Mouse (Mus musculus) testis, adult 2 months (tissue): ENCODE measurements around the gene Pcdh7. TPM values are rescaled to one million over a fixed set of nuclear protein-coding genes. Genes with fewer than 3 reads are reported as not detected.

Experiments used
- H3K27ac ChIP-seq: fragments of 200-500 bp; 2 replicates; pipeline ENCODE4 v1.5.1; 2012; ENCODE audit warnings: low read depth, low read length; ENCODE audit not compliant: control insufficient read depth, insufficient read depth
- H3K27me3 ChIP-seq: fragments of 200-500 bp; 2 replicates; pipeline ENCODE4 v1.6.1; 2012; ENCODE audit warnings: mild to moderate bottlenecking, low read length, moderate library complexity; ENCODE audit not compliant: control insufficient read depth, insufficient read depth
- H3K36me3 ChIP-seq: fragments of 200-500 bp; 2 replicates; pipeline ENCODE4 v1.6.1; 2012; ENCODE audit warnings: mild to moderate bottlenecking, low read length; ENCODE audit not compliant: control insufficient read depth, insufficient read depth
- H3K4me1 ChIP-seq: fragments of 200-500 bp; 2 replicates; pipeline ENCODE4 v1.6.1; 2012; ENCODE audit warnings: low read length; ENCODE audit not compliant: control insufficient read depth, insufficient read depth
- H3K4me3 ChIP-seq: fragments of 200-500 bp; 2 replicates; pipeline ENCODE4 v1.5.1; 2012; ENCODE audit warnings: low read depth, mild to moderate bottlenecking, low read length, moderate library complexity, mixed read lengths; ENCODE audit not compliant: control insufficient read depth
- CTCF ChIP-seq: fragments of 200-500 bp; IDR thresholded peaks from 2 replicates; pipeline ENCODE4 v1.5.1; 2012; ENCODE audit warnings: low read depth, mild to moderate bottlenecking, inconsistent platforms, low read length, moderate library complexity; ENCODE audit not compliant: control insufficient read depth, insufficient read depth, insufficient replicate concordance
- POLR2A ChIP-seq: fragments of 200-500 bp; IDR thresholded peaks from 2 replicates; pipeline ENCODE4 v1.6.1; 2012; ENCODE audit warnings: low read depth, mild to moderate bottlenecking, inconsistent platforms, low read length, moderate library complexity; ENCODE audit not compliant: control insufficient read depth
- polyA plus RNA-seq: library from polyadenylated mRNA; depleted of rRNA; stranded (reverse); fragments of >200 nt; gene quantifications from 2 replicates; pipeline ENCODE4 v1.2.3, GENCODE M21; 2012

Gene Pcdh7
- polyA plus RNA-seq, 1 experiment, result 0.58 TPM

GRCm38 (mm10) chr5:57803108-57803507 lies 85.3 kb downstream of the Pcdh7 start:
- Histone ChIP-seq H3K4me1 (no peaks in the 10 kb centered on the region), H3K27ac (no peak overlapping the region)
- no peak for TF ChIP-seq CTCF
- no peak for TF ChIP-seq POLR2A

GRCm38 (mm10) chr5:57803890-57804289 lies 86.1 kb downstream of the Pcdh7 start:
- Histone ChIP-seq H3K4me3 (no peak overlapping the region), H3K36me3 (no peaks in the 10 kb centered on the region), H3K4me1 (no peaks in the 10 kb centered on the region), H3K27ac (no peak overlapping the region), H3K27me3 (no peaks in the 10 kb centered on the region)
- TF ChIP-seq CTCF (no peak), POLR2A (no peak)

More at GRCm38 (mm10) chr5:57803108-57803507, 85.3 kb downstream of the Pcdh7 start:
- no peaks in the 10 kb centered on the region for H3K36me3 ChIP-seq
- no peak overlapping the region for H3K4me3 ChIP-seq
- H3K27me3 ChIP-seq, result no peaks in the 10 kb centered on the region

- H3K4me1 ChIP-seq, result no peaks in the 10 kb centered on the region
- no peak overlapping the region for H3K4me3 ChIP-seq
- no peaks in the 10 kb centered on the region for H3K36me3 ChIP-seq
- H3K27ac ChIP-seq, result no peak overlapping the region
- no peaks in the 10 kb centered on the region for H3K27me3 ChIP-seq
- TF ChIP-seq CTCF, result no peak
- TF ChIP-seq POLR2A, result no peak
Observed at GRCm38 (mm10) chr5:57807350-57807749, 89.6 kb downstream of the Pcdh7 start.

GRCm38 (mm10) chr5:57810641-57811040 lies 92.9 kb downstream of the Pcdh7 start:
- no peaks in the 10 kb centered on the region for H3K4me1 ChIP-seq
- TF ChIP-seq POLR2A (no peak), CTCF (no peak)
- no peaks in the 10 kb centered on the region for H3K36me3 ChIP-seq
- no peak overlapping the region for H3K4me3 ChIP-seq
- no peaks in the 10 kb centered on the region for H3K27me3 ChIP-seq
- H3K27ac ChIP-seq, result no peak overlapping the region

- Histone ChIP-seq H3K36me3 (no peaks in the 10 kb centered on the region), H3K27ac (no peak overlapping the region), H3K27me3 (no peaks in the 10 kb centered on the region), H3K4me1 (no peaks in the 10 kb centered on the region), H3K4me3 (no peak overlapping the region)
- no peak for TF ChIP-seq POLR2A
- no peak for TF ChIP-seq CTCF
Observed at GRCm38 (mm10) chr5:57815964-57816589, 98.3 kb downstream of the Pcdh7 start.

- Histone ChIP-seq H3K27me3 (no peaks in the 10 kb centered on the region), H3K4me3 (no peak overlapping the region), H3K27ac (no peak overlapping the region), H3K36me3 (no peaks in the 10 kb centered on the region), H3K4me1 (no peaks in the 10 kb centered on the region)
- TF ChIP-seq POLR2A (no peak), CTCF (no peak)
Observed at GRCm38 (mm10) chr5:57819788-57820187, 102.0 kb downstream of the Pcdh7 start.

GRCm38 (mm10) chr5:57821099-57821498 lies 103.3 kb downstream of the Pcdh7 start:
- Histone ChIP-seq H3K4me1 (no peaks in the 10 kb centered on the region), H3K4me3 (no peak overlapping the region), H3K27me3 (no peaks in the 10 kb centered on the region), H3K27ac (no peak overlapping the region), H3K36me3 (no peaks in the 10 kb centered on the region)
- no peak for TF ChIP-seq POLR2A
- no peak for TF ChIP-seq CTCF

- Histone ChIP-seq H3K27me3 (no peaks in the 10 kb centered on the region), H3K4me1 (no peaks in the 10 kb centered on the region), H3K4me3 (no peak overlapping the region), H3K36me3 (no peaks in the 10 kb centered on the region), H3K27ac (no peak overlapping the region)
- TF ChIP-seq CTCF (no peak), POLR2A (no peak)
Observed at GRCm38 (mm10) chr5:57828437-57828836, 110.7 kb downstream of the Pcdh7 start.
